Mouse (Mus musculus) MN1 (cell line): ENCODE measurements around the gene Psmb6.
"Not testable (repeated sequence)": the region's sequence is repeated elsewhere in the genome, so short reads cannot be mapped to it uniquely, and the experiment has no call there.

Experiments
- DNase-seq: peaks from one replicate; pipeline ENCODE4 v3.0.0-alpha.2; 2016; ENCODE audit warnings: low spot score

Gene Psmb6

DNA sequence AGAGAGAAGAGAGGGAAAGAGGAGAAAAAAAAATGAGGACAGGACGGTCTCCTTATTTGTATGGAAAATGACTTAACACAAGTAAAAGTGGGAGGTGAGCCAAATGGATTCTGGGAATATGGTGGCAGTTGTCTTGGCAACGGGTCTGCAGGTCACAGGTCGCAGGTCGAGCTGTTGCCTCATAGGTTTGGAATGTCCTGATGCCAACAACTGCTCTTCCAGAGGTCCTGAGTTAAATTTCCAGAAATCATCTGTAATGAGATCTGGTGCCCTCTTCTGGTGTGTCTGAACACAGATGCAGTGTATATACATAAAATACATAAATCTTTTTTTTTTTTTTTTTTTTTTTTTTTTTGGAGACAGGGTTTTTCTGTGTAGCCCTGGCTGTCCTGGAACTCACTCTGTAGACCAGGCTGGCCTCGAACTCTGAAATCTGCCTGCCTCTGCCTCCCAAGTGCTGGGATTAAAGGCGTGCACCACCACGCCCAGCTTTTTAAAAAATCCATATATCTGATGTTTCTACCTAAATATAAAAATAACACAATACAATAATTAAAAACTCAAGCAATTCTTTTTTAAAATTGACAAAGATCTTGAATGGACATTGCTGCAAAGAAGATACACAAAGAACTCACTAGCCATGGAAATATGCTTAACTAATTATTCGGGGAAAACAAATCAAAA is 1.7 kb upstream of the Psmb6 start:
- not testable (repeated sequence) for DNase-seq

DNA sequence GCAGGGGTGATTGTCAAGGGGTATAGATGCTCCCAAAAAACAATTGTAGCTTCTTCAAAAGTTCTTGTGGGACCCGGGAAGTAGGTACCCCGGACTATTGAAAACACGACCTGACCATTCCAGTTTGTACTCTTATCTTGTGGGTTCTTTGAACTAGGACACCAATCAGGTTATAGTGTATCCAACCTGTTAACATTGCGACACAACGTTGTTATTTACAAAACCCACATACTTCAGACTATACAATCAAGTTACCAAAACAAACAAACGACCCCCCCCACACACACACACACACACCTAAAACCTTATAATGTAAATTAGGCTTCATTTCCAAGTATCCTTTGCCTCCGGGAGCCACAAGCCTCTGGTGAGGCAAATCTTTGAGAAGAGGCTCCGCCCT is 385 bp upstream of the Psmb6 start:
- no peak for DNase-seq

- peak; percentile 62 for DNase-seq
These were observed 559 bp downstream of the Psmb6 start for GRCm38 (mm10) chr11:70525726-70526125.

DNA sequence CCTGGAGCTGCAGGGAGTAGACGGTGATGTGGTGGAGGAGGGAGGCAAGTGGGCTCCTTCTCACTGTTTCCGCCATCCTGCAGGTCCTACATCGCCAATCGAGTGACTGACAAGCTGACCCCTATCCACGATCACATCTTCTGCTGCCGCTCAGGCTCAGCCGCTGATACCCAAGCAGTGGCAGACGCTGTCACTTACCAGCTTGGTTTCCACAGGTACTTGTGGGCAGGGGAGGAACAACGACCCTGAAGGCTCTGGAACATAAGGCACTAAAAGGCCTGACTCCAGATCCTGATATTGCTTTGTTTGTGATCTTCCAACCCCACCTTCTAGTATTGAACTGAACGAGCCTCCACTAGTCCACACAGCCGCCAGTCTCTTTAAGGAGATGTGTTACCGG is 1.0 kb downstream of the Psmb6 start:
- no peak for DNase-seq

GRCm38 (mm10) chr11:70528610-70529009 is 3.4 kb downstream of the Psmb6 start:
- no peak for DNase-seq

DNA sequence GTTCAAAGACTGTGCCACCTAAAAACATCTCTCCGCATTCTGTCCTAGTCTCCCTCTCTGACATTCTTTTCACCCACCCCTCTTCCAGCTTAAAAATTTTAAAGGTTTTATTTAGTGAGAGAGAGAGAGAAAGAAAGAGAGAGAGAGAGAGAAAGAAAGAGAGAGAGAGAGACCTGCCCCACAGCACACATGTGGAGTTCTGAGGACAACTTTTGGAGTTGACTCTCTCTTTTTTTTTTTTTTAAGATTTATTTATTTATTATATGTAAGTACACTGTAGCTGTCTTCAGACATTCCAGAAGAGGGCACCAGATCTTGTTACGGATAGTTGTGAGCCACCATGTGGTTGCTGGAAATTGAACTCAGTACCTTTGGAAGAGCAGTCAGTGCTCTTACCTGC is 5.9 kb downstream of the Psmb6 start:
- not testable (repeated sequence) for DNase-seq

DNA sequence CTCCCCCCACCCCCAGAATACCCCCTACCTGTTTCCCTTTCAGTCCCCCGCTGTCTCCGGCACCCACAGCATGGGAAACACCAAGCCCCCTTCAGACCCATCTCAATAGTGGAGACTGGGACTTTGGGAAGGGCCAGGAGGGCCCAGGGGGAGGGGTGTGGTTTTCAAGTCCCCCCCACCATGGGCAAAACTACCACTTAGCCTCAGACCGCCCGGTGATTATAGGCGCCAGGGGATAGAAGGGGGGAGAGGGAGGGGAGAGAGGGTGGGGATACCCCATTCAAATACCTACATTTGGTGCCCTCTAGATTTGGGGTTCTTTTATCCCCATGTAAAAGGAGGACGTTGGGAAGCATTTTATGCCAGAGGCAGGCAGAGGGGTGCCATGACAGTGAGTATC is 7.7 kb downstream of the Psmb6 start, which contains the start of gene Gm40193:
Gene Gm40193 (minus strand): TSS at position 101 of the 400 bp plus-strand sequence.
- no peak for DNase-seq

- no peak for DNase-seq
These were observed 14.3 kb downstream of the Psmb6 start for GRCm38 (mm10) chr11:70539423-70539822.

DNA sequence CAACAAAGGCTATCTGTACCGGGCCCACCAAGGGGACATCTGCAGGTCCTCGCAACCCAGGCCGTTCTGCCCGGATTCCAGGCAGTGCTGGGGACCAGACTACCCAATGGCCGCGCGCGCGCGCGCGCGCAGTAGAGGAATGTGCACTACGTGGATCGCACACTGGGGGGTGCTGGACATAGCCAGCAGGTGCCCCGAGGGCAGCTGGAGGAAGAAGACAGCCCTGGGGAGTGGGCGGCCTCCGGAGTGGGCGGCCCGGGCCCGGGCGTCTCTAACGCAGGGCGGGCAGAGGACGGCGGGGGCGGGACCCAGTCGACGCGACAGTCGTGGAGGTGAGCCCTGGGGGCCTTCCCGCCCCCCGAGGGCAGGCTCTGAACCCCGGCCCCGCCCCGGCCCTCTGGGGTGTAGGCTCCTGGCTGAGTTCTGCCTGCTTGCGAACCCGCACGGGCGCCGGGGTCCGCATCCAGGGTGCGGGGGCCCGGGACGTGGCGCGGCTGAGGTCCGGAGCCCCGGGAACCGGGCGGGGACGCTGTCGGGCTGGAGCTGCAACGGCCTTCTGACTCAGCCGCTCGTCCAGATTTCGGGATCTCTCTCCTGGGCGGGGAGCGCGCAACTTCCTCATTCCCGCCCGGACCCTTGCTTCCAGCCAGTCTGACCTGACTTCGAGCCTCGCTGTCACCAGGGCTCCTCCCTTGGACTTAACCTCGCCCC is 14.9 kb downstream of the Psmb6 start, which contains the start of gene Pld2:
Gene Pld2 (plus strand): TSS at position 188 of the 711 bp plus-strand sequence.
- peak; percentile 82 for DNase-seq

DNA sequence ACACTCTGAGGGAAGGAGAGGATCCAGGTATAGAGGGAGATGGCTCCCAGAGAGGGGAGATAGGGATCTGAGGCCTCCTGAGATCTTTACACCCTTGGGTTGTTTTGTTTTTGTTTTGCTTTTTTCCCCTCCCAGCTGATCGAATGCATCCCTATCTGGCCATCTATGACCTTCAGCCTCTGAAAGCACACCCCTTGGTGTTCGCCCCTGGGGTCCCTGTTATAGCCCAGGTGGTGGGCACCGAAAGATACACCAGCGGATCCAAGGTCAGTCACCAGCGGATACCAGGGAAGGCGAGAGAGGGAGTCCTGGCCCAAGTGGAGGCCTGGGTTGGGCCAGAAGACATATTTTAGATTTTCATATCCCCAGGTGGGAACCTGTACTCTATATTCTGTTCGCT is 15.8 kb downstream of the Psmb6 start:
- DNase-seq: no peak

- DNase-seq: no peak
These were observed 16.2 kb downstream of the Psmb6 start for GRCm38 (mm10) chr11:70541415-70541814.

DNA sequence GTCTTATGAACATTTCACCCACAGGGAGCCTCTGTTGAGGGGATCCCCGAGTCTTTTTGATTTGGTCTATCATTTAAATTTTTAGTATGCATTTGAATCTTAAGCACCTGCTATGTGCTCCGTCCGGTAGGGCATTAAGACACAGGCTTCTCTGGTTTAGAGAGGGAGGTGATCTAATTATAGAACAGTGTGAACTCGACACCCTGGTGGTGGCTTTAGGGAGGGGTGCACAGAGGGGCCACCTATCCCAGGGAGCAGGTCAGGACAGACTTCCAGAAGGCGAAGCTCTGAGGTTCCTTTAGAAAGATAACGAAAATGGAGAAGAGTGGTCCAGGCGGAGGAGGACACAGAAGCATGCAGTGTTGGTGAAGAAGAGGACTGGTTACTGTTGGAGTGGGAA is 19.3 kb downstream of the Psmb6 start:
- no peak for DNase-seq

GRCm38 (mm10) chr11:70551526-70551925 is 26.4 kb downstream of the Psmb6 start:
- no peak for DNase-seq

DNA sequence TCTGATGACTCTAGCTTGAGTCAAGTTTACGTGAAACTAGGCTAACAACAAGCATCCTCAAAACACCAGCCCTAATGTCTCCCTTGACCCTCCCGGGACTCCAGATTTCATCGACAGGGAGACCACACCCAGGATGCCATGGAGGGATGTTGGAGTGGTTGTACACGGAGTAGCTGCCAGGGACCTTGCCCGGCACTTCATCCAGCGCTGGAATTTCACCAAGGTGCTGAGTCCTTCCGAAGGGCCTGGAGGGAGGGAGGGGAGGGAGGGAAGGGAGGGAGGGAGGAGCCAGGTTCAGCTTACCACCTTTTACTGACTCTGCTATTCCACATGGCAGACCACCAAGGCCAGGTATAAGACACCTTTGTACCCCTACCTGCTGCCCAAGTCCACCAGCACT is 28.8 kb downstream of the Psmb6 start:
- no peak for DNase-seq

GRCm38 (mm10) chr11:70557545-70557944 is 32.4 kb downstream of the Psmb6 start:
- no peak for DNase-seq

DNA sequence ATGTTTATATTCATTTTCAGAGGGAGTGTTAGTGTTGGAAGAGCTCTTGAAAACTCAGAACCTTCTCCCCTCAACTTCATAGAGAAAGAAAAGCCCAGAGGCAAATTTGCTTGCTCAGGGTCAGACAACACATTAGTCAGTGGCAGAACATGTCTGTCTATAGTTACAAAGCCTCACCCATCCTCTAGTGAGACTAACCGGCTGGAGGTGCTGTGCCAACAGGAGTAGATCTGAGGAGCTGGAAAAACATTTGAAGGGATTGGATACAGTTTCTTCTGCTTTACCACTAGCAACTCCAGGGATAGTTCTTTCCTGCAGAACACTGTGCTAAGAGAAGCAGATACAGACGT is 36.7 kb downstream of the Psmb6 start:
- DNase-seq: no peak

- peak; percentile 92 for DNase-seq
These were observed 37.3 kb downstream of the Psmb6 start, which contains the start of gene Mink1 for GRCm38 (mm10) chr11:70562287-70562994. Gene Mink1 (plus strand): TSS chr11:70562881.

DNA sequence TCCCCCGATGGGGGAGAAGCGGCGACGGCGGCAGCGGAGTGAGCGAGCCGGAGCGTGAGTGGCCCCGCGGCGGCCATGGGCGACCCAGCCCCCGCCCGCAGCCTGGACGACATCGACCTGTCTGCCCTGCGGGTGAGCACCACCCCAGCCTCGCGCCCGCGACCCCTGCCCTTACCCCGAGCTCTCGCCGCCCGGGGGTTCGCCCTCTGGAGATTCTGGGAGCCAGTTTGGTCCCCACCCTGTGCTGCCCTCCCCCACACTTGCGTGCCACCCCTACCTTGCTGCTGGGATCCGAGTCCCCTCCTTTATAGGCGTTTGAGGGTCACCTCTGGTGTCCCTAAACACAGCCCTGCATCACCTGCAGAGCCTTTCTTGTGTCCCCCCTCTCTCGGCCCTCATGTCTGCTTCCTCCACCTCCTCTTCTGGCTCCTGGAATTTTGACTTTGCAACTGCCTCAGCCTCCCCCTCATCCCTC is 37.9 kb downstream of the Psmb6 start:
- no peak for DNase-seq

DNA sequence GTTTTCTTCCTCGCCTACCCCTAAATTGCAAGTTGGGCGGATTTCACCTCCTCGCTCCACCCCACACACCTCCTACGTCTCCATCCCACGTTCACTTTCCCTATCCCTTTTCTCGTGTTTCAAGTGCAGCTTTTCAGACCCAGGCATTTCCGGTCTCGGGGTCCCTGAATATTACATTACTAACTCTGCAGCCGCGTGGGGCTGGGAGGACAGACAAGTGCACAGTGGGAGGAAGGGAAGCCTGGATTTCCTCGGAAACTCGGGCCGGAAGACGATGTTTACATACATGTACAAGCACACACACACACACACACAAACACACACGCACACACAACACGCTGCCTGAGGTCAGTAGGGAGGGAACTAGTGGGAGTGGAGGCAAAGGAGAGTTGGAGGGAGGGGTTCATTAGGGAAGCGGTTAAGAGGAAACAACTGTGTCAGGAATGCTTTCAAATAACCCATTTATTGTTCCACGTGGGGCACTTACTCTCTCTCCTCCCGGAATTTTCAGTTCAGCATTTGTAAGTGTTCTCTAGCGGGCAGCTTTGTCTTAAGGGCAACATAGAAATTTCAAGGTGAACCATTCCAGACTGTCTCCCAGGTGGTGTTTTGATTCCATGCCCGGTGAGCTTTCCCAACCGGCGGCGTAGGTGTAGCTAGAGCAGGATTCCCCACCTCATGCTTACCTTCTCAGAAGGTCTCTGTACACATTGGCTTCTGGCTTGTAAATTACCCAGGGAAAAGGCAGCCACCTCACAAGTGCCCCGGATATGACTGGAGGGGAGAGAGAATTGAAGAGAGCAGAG is 38.5 kb downstream of the Psmb6 start:
- DNase-seq: peak; percentile 32

GRCm38 (mm10) chr11:70564276-70564873 is 39.2 kb downstream of the Psmb6 start:
- no peak for DNase-seq

GRCm38 (mm10) chr11:70566586-70566985 is 41.4 kb downstream of the Psmb6 start:
- no peak for DNase-seq
